Mouse (Mus musculus) cortical plate, adult 2 months (tissue): ENCODE results near the gene Bmp6. TPM values are rescaled to one million over a fixed set of nuclear protein-coding genes. Genes with fewer than 3 reads are reported as not detected.

ENCODE experiments used
- H3K27ac ChIP-seq: fragments of 200-500 bp; 2 replicates; pipeline ENCODE4 v1.5.1; 2012; ENCODE audit warnings: low read length, control low read depth, inconsistent platforms; ENCODE audit not compliant: insufficient read depth
- H3K4me1 ChIP-seq: fragments of 200-500 bp; 2 replicates; pipeline ENCODE4 v1.6.1; 2011; ENCODE audit warnings: low read length; ENCODE audit not compliant: control insufficient read depth, insufficient read depth
- H3K4me3 ChIP-seq: fragments of 200-500 bp; 2 replicates; pipeline ENCODE4 v1.5.1; 2011; ENCODE audit warnings: mild to moderate bottlenecking, low read length, control low read depth; ENCODE audit not compliant: insufficient read depth
- CTCF ChIP-seq: fragments of 200-500 bp; IDR thresholded peaks from 2 replicates; pipeline ENCODE4 v1.5.1; 2011; ENCODE audit warnings: mild to moderate bottlenecking, control low read depth, low read length; ENCODE audit not compliant: insufficient read depth; ENCODE audit errors: extremely low read depth
- POLR2A ChIP-seq: fragments of 200-500 bp; IDR thresholded peaks from 2 replicates; pipeline ENCODE4 v1.6.1; 2011; ENCODE audit warnings: mild to moderate bottlenecking, low read length, control low read depth; ENCODE audit not compliant: insufficient read depth; ENCODE audit errors: extremely low read depth
- polyA plus RNA-seq: library from polyadenylated mRNA; depleted of rRNA; stranded (reverse); fragments of >200 nt; gene quantifications from 2 replicates; pipeline ENCODE4 v1.2.3, GENCODE M21; 2012

The Bmp6 gene
- polyA plus RNA-seq, 1 experiment: 7.0 TPM

- TF ChIP-seq POLR2A: no peak
- TF ChIP-seq CTCF: no peak
- H3K27ac ChIP-seq: no peak overlapping the region
- no peak overlapping the region for H3K4me3 ChIP-seq
- H3K4me1 ChIP-seq: no peaks in the 10 kb centered on the region; the same call in 1 of the 2 replicates
These were observed 126.0 kb downstream of the Bmp6 start for GRCm38 (mm10) chr13:38470882-38471281.

- TF ChIP-seq CTCF: no peak
- TF ChIP-seq POLR2A: no peak
- H3K27ac ChIP-seq: no peak overlapping the region
- no peaks in the 10 kb centered on the region; the same call in 1 of the 2 replicates for H3K4me1 ChIP-seq
- no peak overlapping the region for H3K4me3 ChIP-seq
These were observed 127.7 kb downstream of the Bmp6 start for GRCm38 (mm10) chr13:38472636-38473035.

GRCm38 (mm10) chr13:38473497-38473896 is 128.6 kb downstream of the Bmp6 start:
- TF ChIP-seq CTCF: no peak
- no peak for TF ChIP-seq POLR2A
- Histone ChIP-seq H3K27ac (no peak overlapping the region), H3K4me3 (no peak overlapping the region), H3K4me1 (no peaks in the 10 kb centered on the region; the same call in 1 of the 2 replicates)

- no peak for TF ChIP-seq CTCF
- no peak for TF ChIP-seq POLR2A
- Histone ChIP-seq H3K27ac (no peak overlapping the region), H3K4me1 (no peaks in the 10 kb centered on the region; the same call in 1 of the 2 replicates), H3K4me3 (no peak overlapping the region)
These were observed 132.0 kb downstream of the Bmp6 start for GRCm38 (mm10) chr13:38476936-38477335.

- TF ChIP-seq CTCF (no peak), POLR2A (no peak)
- Histone ChIP-seq H3K27ac (no peak overlapping the region), H3K4me1 (no peaks in the 10 kb centered on the region), H3K4me3 (no peak overlapping the region)
These were observed 136.1 kb downstream of the Bmp6 start for GRCm38 (mm10) chr13:38481021-38481420.

GRCm38 (mm10) chr13:38484701-38485100 is 139.8 kb downstream of the Bmp6 start:
- TF ChIP-seq CTCF: no peak
- no peak for TF ChIP-seq POLR2A
- no peaks in the 10 kb centered on the region for H3K4me1 ChIP-seq

GRCm38 (mm10) chr13:38486767-38487166 is 141.9 kb downstream of the Bmp6 start:
- TF ChIP-seq CTCF (no peak), POLR2A (no peak)
- Histone ChIP-seq H3K4me1 (no peaks in the 10 kb centered on the region), H3K4me3 (no peak overlapping the region)

More at GRCm38 (mm10) chr13:38484701-38485100, 139.8 kb downstream of the Bmp6 start:
- Histone ChIP-seq H3K4me3 (no peak overlapping the region), H3K27ac (no peak overlapping the region)

GRCm38 (mm10) chr13:38496715-38497114 is 151.8 kb downstream of the Bmp6 start:
- Histone ChIP-seq H3K27ac (no peak overlapping the region), H3K4me3 (no peak overlapping the region), H3K4me1 (no peaks in the 10 kb centered on the region)
- TF ChIP-seq POLR2A (no peak), CTCF (no peak)

More at GRCm38 (mm10) chr13:38486767-38487166, 141.9 kb downstream of the Bmp6 start:
- H3K27ac ChIP-seq: no peak overlapping the region

- TF ChIP-seq POLR2A: no peak
- no peak for TF ChIP-seq CTCF
- Histone ChIP-seq H3K4me1 (no peaks in the 10 kb centered on the region), H3K27ac (no peak overlapping the region), H3K4me3 (no peak overlapping the region)
These were observed 156.4 kb downstream of the Bmp6 start for GRCm38 (mm10) chr13:38501314-38501713.

- H3K4me3 ChIP-seq: no peak overlapping the region
- H3K4me1 ChIP-seq: no peaks in the 10 kb centered on the region
- no peak overlapping the region for H3K27ac ChIP-seq
- no peak for TF ChIP-seq POLR2A
- no peak for TF ChIP-seq CTCF
These were observed 158.4 kb downstream of the Bmp6 start for GRCm38 (mm10) chr13:38503137-38503849.
